Mouse (Mus musculus): ENCODE measurements at regions not wholly inside any gene's neighbourhood (a gene's known extent, or its start where the extent isn't known, plus 50 kb on each side); places are given as distances from the start of the nearest gene placed in this dataset.

GRCm38 (mm10) chr3:128187330-128188044 is 291.4 kb upstream of the Fam241a start:
- 83% methylated on average over 9 of the region's 9 CpGs for WGBS
- Histone ChIP-seq H3K27ac (ENCODE audit: control insufficient read depth, insufficient read depth, low read length) (no peak overlapping the region), H3K27me3 (ENCODE audit: control insufficient read depth, insufficient read depth, low read length) (no peaks in the 10 kb centered on the region), H3K4me1 (replicated peaks; ENCODE audit: control insufficient read depth, insufficient read depth, low read length) (no peaks in the 10 kb centered on the region), H3K36me3 (ENCODE audit: control insufficient read depth, insufficient read depth, low read length) (no peaks in the 10 kb centered on the region), H3K4me3 (ENCODE audit: control insufficient read depth, insufficient read depth, low read length) (no peak overlapping the region)
- no peak for DNase-seq
- TF ChIP-seq CTCF (IDR thresholded peaks at IDR 0.05; ENCODE audit: borderline replicate concordance, control insufficient read depth, extremely low read depth, insufficient read depth, low read length, poor library complexity) (no peak), POLR2A (IDR thresholded peaks at IDR 0.05; ENCODE audit: control insufficient read depth, extremely low read depth, insufficient read depth, low read length, poor library complexity) (no peak)

GRCm38 (mm10) chr3:128186278-128186677 is 290.2 kb upstream of the Fam241a start:
- TF ChIP-seq POLR2A (IDR thresholded peaks at IDR 0.05; ENCODE audit: control insufficient read depth, extremely low read depth, insufficient read depth, low read length, poor library complexity) (no peak), CTCF (IDR thresholded peaks at IDR 0.05; ENCODE audit: borderline replicate concordance, control insufficient read depth, extremely low read depth, insufficient read depth, low read length, poor library complexity) (no peak)
- H3K4me1 ChIP-seq (replicated peaks; ENCODE audit: control insufficient read depth, insufficient read depth, low read length): no peaks in the 10 kb centered on the region
- 9% methylated on average over 4 of the region's 4 CpGs for WGBS
- no peak overlapping the region for H3K4me3 ChIP-seq (ENCODE audit: control insufficient read depth, insufficient read depth, low read length)
- H3K36me3 ChIP-seq (ENCODE audit: control insufficient read depth, insufficient read depth, low read length): no peaks in the 10 kb centered on the region
- H3K27ac ChIP-seq (ENCODE audit: control insufficient read depth, insufficient read depth, low read length): no peak overlapping the region
- no peak for DNase-seq
- H3K27me3 ChIP-seq (ENCODE audit: control insufficient read depth, insufficient read depth, low read length): no peaks in the 10 kb centered on the region

GRCm38 (mm10) chr3:128181221-128181908 is 285.2 kb upstream of the Fam241a start:
- H3K4me1 ChIP-seq (replicated peaks; ENCODE audit: control insufficient read depth, insufficient read depth, low read length): no peaks in the 10 kb centered on the region
- no peaks in the 10 kb centered on the region for H3K36me3 ChIP-seq (ENCODE audit: control insufficient read depth, insufficient read depth, low read length)
- no peaks in the 10 kb centered on the region for H3K27me3 ChIP-seq (ENCODE audit: control insufficient read depth, insufficient read depth, low read length)
- no peak overlapping the region for H3K4me3 ChIP-seq (ENCODE audit: control insufficient read depth, insufficient read depth, low read length)
- no peak overlapping the region for H3K27ac ChIP-seq (ENCODE audit: control insufficient read depth, insufficient read depth, low read length)
- WGBS: 89% methylated on average over 7 of the region's 7 CpGs
- TF ChIP-seq POLR2A (IDR thresholded peaks at IDR 0.05; ENCODE audit: control insufficient read depth, extremely low read depth, insufficient read depth, low read length, poor library complexity) (no peak), CTCF (IDR thresholded peaks at IDR 0.05; ENCODE audit: borderline replicate concordance, control insufficient read depth, extremely low read depth, insufficient read depth, low read length, poor library complexity) (no peak)
- DNase-seq: no peak

- Histone ChIP-seq H3K36me3 (ENCODE audit: control insufficient read depth, insufficient read depth, low read length) (no peaks in the 10 kb centered on the region), H3K27me3 (ENCODE audit: control insufficient read depth, insufficient read depth, low read length) (no peaks in the 10 kb centered on the region), H3K27ac (ENCODE audit: control insufficient read depth, insufficient read depth, low read length) (no peak overlapping the region), H3K4me1 (replicated peaks; ENCODE audit: control insufficient read depth, insufficient read depth, low read length) (no peaks in the 10 kb centered on the region), H3K4me3 (ENCODE audit: control insufficient read depth, insufficient read depth, low read length) (no peak overlapping the region)
- WGBS: 94% methylated on average over 8 of the region's 8 CpGs
- TF ChIP-seq CTCF (IDR thresholded peaks at IDR 0.05; ENCODE audit: borderline replicate concordance, control insufficient read depth, extremely low read depth, insufficient read depth, low read length, poor library complexity): no peak
- no peak for TF ChIP-seq POLR2A (IDR thresholded peaks at IDR 0.05; ENCODE audit: control insufficient read depth, extremely low read depth, insufficient read depth, low read length, poor library complexity)
- DNase-seq: no peak
Observed at GRCm38 (mm10) chr3:128149216-128149615, 253.1 kb upstream of the Fam241a start.

GRCm38 (mm10) chr3:128145329-128145728 is 249.2 kb upstream of the Fam241a start:
- TF ChIP-seq CTCF (IDR thresholded peaks at IDR 0.05; ENCODE audit: borderline replicate concordance, control insufficient read depth, extremely low read depth, insufficient read depth, low read length, poor library complexity) (no peak), POLR2A (IDR thresholded peaks at IDR 0.05; ENCODE audit: control insufficient read depth, extremely low read depth, insufficient read depth, low read length, poor library complexity) (no peak)
- WGBS: 96% methylated on average over 7 of the region's 7 CpGs
- no peaks in the 10 kb centered on the region for H3K4me1 ChIP-seq (replicated peaks; ENCODE audit: control insufficient read depth, insufficient read depth, low read length)
- no peak overlapping the region for H3K4me3 ChIP-seq (ENCODE audit: control insufficient read depth, insufficient read depth, low read length)
- H3K27ac ChIP-seq (ENCODE audit: control insufficient read depth, insufficient read depth, low read length): no peak overlapping the region
- H3K36me3 ChIP-seq (ENCODE audit: control insufficient read depth, insufficient read depth, low read length): no peaks in the 10 kb centered on the region
- DNase-seq: no peak
- H3K27me3 ChIP-seq (ENCODE audit: control insufficient read depth, insufficient read depth, low read length): no peaks in the 10 kb centered on the region

GRCm38 (mm10) chr3:128127836-128128235 is 231.7 kb upstream of the Fam241a start:
- no peak overlapping the region for H3K4me3 ChIP-seq (ENCODE audit: control insufficient read depth, insufficient read depth, low read length)
- WGBS: 94% methylated on average over 5 of the region's 5 CpGs
- no peaks in the 10 kb centered on the region for H3K4me1 ChIP-seq (replicated peaks; ENCODE audit: control insufficient read depth, insufficient read depth, low read length)
- TF ChIP-seq POLR2A (IDR thresholded peaks at IDR 0.05; ENCODE audit: control insufficient read depth, extremely low read depth, insufficient read depth, low read length, poor library complexity) (no peak), CTCF (IDR thresholded peaks at IDR 0.05; ENCODE audit: borderline replicate concordance, control insufficient read depth, extremely low read depth, insufficient read depth, low read length, poor library complexity) (no peak)
- DNase-seq: no peak
- H3K27ac ChIP-seq (ENCODE audit: control insufficient read depth, insufficient read depth, low read length): no peak overlapping the region
- H3K36me3 ChIP-seq (ENCODE audit: control insufficient read depth, insufficient read depth, low read length): no peaks in the 10 kb centered on the region
- H3K27me3 ChIP-seq (ENCODE audit: control insufficient read depth, insufficient read depth, low read length): no peaks in the 10 kb centered on the region

Measured in thymus, adult 2 months (tissue).